Mouse (Mus musculus) intestine, embryonic 16.5 days (tissue): Measurements from ENCODE around the gene Dppa2. TPM values are rescaled to one million over a fixed set of nuclear protein-coding genes. Genes with fewer than 3 reads are reported as not detected.

Experiments used
- ATAC-seq: fragments of 200-750 bp; cut with Nextera tagmentation; 2 replicates; pipeline ENCODE4 v1.8.0; 2017; ENCODE audit warnings: moderate TSS enrichment, moderate library complexity
- H3K27ac ChIP-seq: fragments of 300-500 bp; sonication (generic); 2 replicates; pipeline ENCODE4 v1.5.1; 2014; ENCODE audit warnings: mild to moderate bottlenecking, low read length
- H3K27me3 ChIP-seq: fragments of 300-500 bp; sonication (generic); replicated peaks from 2 replicates; pipeline ENCODE4 v1.6.1; 2014; ENCODE audit warnings: low read length, control low read depth, mixed read lengths; ENCODE audit not compliant: control insufficient read depth, insufficient read depth
- H3K36me3 ChIP-seq: fragments of 300-500 bp; sonication (generic); 2 replicates; pipeline ENCODE4 v1.6.1; 2014; ENCODE audit warnings: low read length, control low read depth; ENCODE audit not compliant: control insufficient read depth, insufficient read depth
- H3K4me1 ChIP-seq: fragments of 300-500 bp; sonication (generic); 2 replicates; pipeline ENCODE4 v1.6.1; 2014; ENCODE audit warnings: low read length, control low read depth, mixed read lengths; ENCODE audit not compliant: control insufficient read depth, insufficient read depth
- H3K4me2 ChIP-seq: fragments of 300-500 bp; sonication (generic); 2 replicates; pipeline ENCODE4 v1.6.1; 2014; ENCODE audit warnings: low read depth, low read length, control low read depth
- H3K4me3 ChIP-seq: fragments of 300-500 bp; sonication (generic); 2 replicates; pipeline ENCODE4 v1.5.1; 2014; ENCODE audit warnings: mild to moderate bottlenecking, low read length
- H3K9ac ChIP-seq: fragments of 300-500 bp; sonication (generic); 2 replicates; pipeline ENCODE4 v1.6.1; 2014; ENCODE audit warnings: low read depth, low read length
- H3K9me3 ChIP-seq: fragments of 300-500 bp; sonication (generic); 2 replicates; pipeline ENCODE4 v1.6.1; 2016; ENCODE audit warnings: low read length, control low read depth; ENCODE audit not compliant: control insufficient read depth
- WGBS: fragments of 180-500 bp; shearing (Covaris S2); extraction: QIAGEN DNeasy Blood & Tissue Kit; methylation state at CpG from one replicate; pipeline ENCODE4 v1.1.7; 2014; 5-methylcytosine and 5-hydroxymethylcytosine counted together
- polyA plus RNA-seq: library from polyadenylated mRNA; unstranded; fragments of >200 nt; fragmentation: Nextera tagmentation; extraction: Ambion mirVana; gene quantifications from 2 replicates; pipeline ENCODE4 v1.2.1, GENCODE M21; 2015

The Dppa2 gene
- polyA plus RNA-seq, result 0.06 TPM in 1 of 2 replicates, not detected in the other

GRCm38 (mm10) chr16:48303509-48303908 lies at the start of gene Dppa2:
Dppa2 (plus strand) TSS chr16:48303908.
- 78% methylated on average over 7 of the region's 7 CpGs for WGBS
- Histone ChIP-seq H3K4me1 (0 out of 2 replicates have a peak, but pooled peaks cover 2% of the 10 kb centered on the region), H3K9me3 (no peaks in the 10 kb centered on the region), H3K4me3 (no peak within 1 kb of the TSS), H3K9ac (no peak within 1 kb of the TSS), H3K27ac (no peak within 1 kb of the TSS), H3K27me3 (no peaks in the 10 kb centered on the region), H3K4me2 (no peak within 1 kb of the TSS), H3K36me3 (no peaks in the 10 kb centered on the region)
- ATAC-seq, result no peak

- no peak for ATAC-seq
- H3K4me1 ChIP-seq, result no peaks in the 10 kb centered on the region
- H3K9me3 ChIP-seq, result no peaks in the 10 kb centered on the region
- 98% methylated on average over 5 of the region's 5 CpGs for WGBS
- no peaks in the 10 kb centered on the region for H3K36me3 ChIP-seq
- H3K4me3 ChIP-seq, result no peak overlapping the region
- no peak overlapping the region for H3K4me2 ChIP-seq
- no peak overlapping the region for H3K9ac ChIP-seq
- H3K27me3 ChIP-seq, result no peaks in the 10 kb centered on the region
- no peak overlapping the region for H3K27ac ChIP-seq
Observed at GRCm38 (mm10) chr16:48254584-48254983, 49.1 kb upstream of the Dppa2 start.

DNA sequence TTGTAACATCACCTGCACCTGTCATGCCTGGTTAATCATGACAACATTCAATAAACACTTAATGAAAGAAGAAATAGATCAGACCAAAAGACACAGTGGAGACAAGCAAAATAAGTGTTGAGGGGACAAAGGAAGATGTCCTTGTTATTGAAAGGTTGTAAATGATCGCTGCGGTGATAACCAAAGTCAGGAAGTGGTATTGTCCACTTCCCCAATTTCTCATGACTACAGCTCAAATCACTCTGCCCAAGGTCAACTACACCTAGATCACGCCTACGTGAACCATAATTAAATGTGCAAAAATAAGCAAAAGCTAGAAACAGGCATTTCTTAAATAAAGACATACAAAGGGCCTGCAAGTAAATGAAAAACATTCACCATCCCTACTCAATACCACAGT lies 44.2 kb upstream of the Dppa2 start:
- no peak for ATAC-seq
- Histone ChIP-seq H3K27ac (no peak overlapping the region), H3K9me3 (no peaks in the 10 kb centered on the region), H3K4me2 (no peak overlapping the region), H3K27me3 (no peaks in the 10 kb centered on the region), H3K36me3 (no peaks in the 10 kb centered on the region), H3K9ac (no peak overlapping the region), H3K4me1 (no peaks in the 10 kb centered on the region), H3K4me3 (no peak overlapping the region)
- 86% methylated on average over 4 of the region's 4 CpGs for WGBS

GRCm38 (mm10) chr16:48262901-48263300 lies 40.8 kb upstream of the Dppa2 start:
- Histone ChIP-seq H3K27ac (no peak overlapping the region), H3K4me3 (no peak overlapping the region)
- ATAC-seq, result no peak

DNA sequence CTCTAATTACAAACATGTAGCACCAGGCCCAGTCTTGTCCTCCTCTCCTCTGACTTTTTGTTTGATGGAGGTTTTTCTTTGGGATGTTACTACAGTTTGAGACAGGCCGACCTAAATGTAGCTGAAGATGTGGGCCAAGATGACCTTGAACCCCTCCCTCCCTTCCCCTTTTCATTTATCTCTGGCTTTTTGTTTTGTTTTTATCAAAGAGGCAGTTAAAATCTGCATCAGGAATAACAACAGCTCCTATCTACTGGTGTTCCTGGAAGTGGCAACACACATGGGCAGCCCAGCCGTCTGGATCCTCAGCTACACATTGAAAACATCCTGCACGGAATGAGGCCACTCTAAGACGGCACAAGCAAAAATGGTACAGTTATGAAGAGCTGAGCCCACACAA lies 37.9 kb upstream of the Dppa2 start:
- Histone ChIP-seq H3K27me3 (no peaks in the 10 kb centered on the region), H3K4me2 (no peak overlapping the region), H3K9ac (no peak overlapping the region), H3K4me3 (no peak overlapping the region), H3K9me3 (no peaks in the 10 kb centered on the region), H3K4me1 (no peaks in the 10 kb centered on the region), H3K27ac (no peak overlapping the region), H3K36me3 (no peaks in the 10 kb centered on the region)
- WGBS, result 73% methylated on average over 4 of the region's 4 CpGs
- no peak for ATAC-seq

More at GRCm38 (mm10) chr16:48262901-48263300, 40.8 kb upstream of the Dppa2 start:
- no peak overlapping the region for H3K9ac ChIP-seq
- 87% methylated on average over 1 of the region's 1 CpGs for whole genome bisulfite sequencing
- H3K27me3 ChIP-seq, result no peaks in the 10 kb centered on the region
- no peak overlapping the region for H3K4me2 ChIP-seq
- H3K36me3 ChIP-seq, result no peaks in the 10 kb centered on the region
- no peaks in the 10 kb centered on the region for H3K4me1 ChIP-seq
- H3K9me3 ChIP-seq, result no peaks in the 10 kb centered on the region

- no peak overlapping the region for H3K9ac ChIP-seq
- H3K27ac ChIP-seq, result no peak overlapping the region
- no peak overlapping the region for H3K4me3 ChIP-seq
- H3K4me2 ChIP-seq, result no peak overlapping the region
- no peaks in the 10 kb centered on the region for H3K27me3 ChIP-seq
- no peaks in the 10 kb centered on the region for H3K4me1 ChIP-seq
- WGBS, result 71% methylated on average over 4 of the region's 4 CpGs
- H3K36me3 ChIP-seq, result no peaks in the 10 kb centered on the region
- ATAC-seq, result no peak
- H3K9me3 ChIP-seq, result no peaks in the 10 kb centered on the region
Observed at GRCm38 (mm10) chr16:48276940-48277339, 26.8 kb upstream of the Dppa2 start.

- 90% methylated on average over 4 of the region's 4 CpGs for WGBS
- H3K9me3 ChIP-seq, result no peaks in the 10 kb centered on the region
- H3K9ac ChIP-seq, result no peak overlapping the region
- no peak for ATAC-seq
- H3K4me1 ChIP-seq, result no peaks in the 10 kb centered on the region
- H3K4me2 ChIP-seq, result no peak overlapping the region
- no peak overlapping the region for H3K27ac ChIP-seq
- no peaks in the 10 kb centered on the region for H3K36me3 ChIP-seq
- no peak overlapping the region for H3K4me3 ChIP-seq
- H3K27me3 ChIP-seq, result no peaks in the 10 kb centered on the region
Observed at GRCm38 (mm10) chr16:48280883-48281282, 22.8 kb upstream of the Dppa2 start.

DNA sequence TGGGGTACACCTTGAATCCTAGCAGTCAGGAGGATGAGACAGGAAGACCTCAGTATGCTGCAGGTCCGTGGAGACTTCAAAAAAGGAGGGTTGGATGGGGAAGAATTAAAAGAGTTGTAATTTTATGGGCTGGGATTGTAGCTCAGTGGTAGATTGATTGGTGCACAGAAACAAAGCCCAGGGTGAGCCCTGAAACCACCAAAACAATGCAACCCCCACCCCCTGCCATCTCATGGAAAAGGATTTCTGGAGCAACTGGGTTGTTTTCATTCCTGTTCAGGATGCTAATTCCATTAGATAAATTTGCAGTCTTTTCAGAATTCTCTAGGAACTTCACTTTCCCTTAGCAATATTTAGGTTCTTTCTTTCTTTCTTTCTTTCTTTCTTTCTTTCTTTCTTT lies 20.9 kb upstream of the Dppa2 start:
- no peaks in the 10 kb centered on the region for H3K36me3 ChIP-seq
- H3K9me3 ChIP-seq, result no peaks in the 10 kb centered on the region
- no peak overlapping the region for H3K4me3 ChIP-seq
- no peak overlapping the region for H3K27ac ChIP-seq
- 72% methylated on average over 1 of the region's 1 CpGs for WGBS
- H3K4me2 ChIP-seq, result no peak overlapping the region
- no peak overlapping the region for H3K9ac ChIP-seq
- ATAC-seq, result no peak
- H3K27me3 ChIP-seq, result no peaks in the 10 kb centered on the region
- no peaks in the 10 kb centered on the region for H3K4me1 ChIP-seq

GRCm38 (mm10) chr16:48283517-48283916 lies 20.2 kb upstream of the Dppa2 start, which contains the start of gene Dppa4:
Dppa4 (plus strand) TSS chr16:48283733.
- Histone ChIP-seq H3K4me2 (no peak within 1 kb of the TSS), H3K27me3 (no peaks in the 10 kb centered on the region), H3K9me3 (no peaks in the 10 kb centered on the region), H3K4me1 (no peaks in the 10 kb centered on the region), H3K36me3 (no peaks in the 10 kb centered on the region), H3K4me3 (no peak within 1 kb of the TSS), H3K9ac (no peak within 1 kb of the TSS), H3K27ac (no peak within 1 kb of the TSS)
- no peak for ATAC-seq
- WGBS, result 69% methylated on average over 4 of the region's 4 CpGs

GRCm38 (mm10) chr16:48285517-48285916 lies 18.2 kb upstream of the Dppa2 start:
- no peak overlapping the region for H3K4me2 ChIP-seq
- no peaks in the 10 kb centered on the region for H3K27me3 ChIP-seq
- no peak overlapping the region for H3K27ac ChIP-seq
- no peak for ATAC-seq
- no peak overlapping the region for H3K4me3 ChIP-seq
- H3K9me3 ChIP-seq, result no peaks in the 10 kb centered on the region
- 88% methylated on average over 4 of the region's 4 CpGs for WGBS
- H3K4me1 ChIP-seq, result no peaks in the 10 kb centered on the region
- no peak overlapping the region for H3K9ac ChIP-seq
- H3K36me3 ChIP-seq, result no peaks in the 10 kb centered on the region
